In the genomic region with DNA sequence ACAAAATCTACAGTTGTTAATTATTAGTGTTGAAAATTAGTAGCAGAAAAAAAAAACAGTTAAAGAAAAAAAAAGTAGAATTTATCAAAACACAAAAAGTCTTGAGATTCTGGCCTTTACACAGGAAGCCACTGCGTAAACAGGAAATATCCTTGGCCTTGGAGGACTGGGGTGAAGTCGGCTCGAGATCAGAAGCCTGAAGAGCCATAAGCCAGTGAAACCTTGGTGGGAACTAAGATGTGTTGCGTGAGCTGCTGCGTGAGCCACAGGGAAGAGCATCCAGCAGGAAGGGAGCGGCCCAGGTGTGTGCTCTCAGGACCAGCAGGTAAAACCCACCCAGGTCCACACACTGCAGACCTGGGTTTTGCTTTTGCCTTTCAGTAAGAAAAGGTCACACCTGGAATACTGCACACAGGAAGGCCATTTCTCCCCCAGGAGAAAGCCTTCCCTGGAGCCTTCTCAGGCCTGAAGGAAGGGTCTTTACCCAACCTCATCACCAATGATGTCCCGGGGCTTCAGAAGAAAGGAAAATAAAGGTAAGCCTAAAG, we compare ENCODE assay signal across 19 mouse cellular contexts.
DNase-seq lines count a peak whose midpoint lies in the region; ATAC-seq and TF ChIP-seq lines count a peak whose summit lies in the region.
"Had no signal": no experiment of that assay in that cellular context is flagged by ENCODE, and none has a peak within 500 bp of the region (broad histone marks: within the 10 kb centered on the region; RNA-seq: fewer than 3 reads in every experiment).

No protein-coding gene starts in this region.

- H3K4me1 ChIP-seq in liver, adult 2 months (ENCODE audit: control insufficient read depth, insufficient read depth, low read length), result peaks cover 10% of the 10 kb centered on the region
- H3K4me1 ChIP-seq in neural tube, embryonic 15.5 days, result peaks cover 17% of the 10 kb centered on the region
- 0 out of 2 replicates have a peak, but pooled peaks cover 7% of the 10 kb centered on the region for H3K4me1 ChIP-seq in forebrain, embryonic 15.5 days

- H3K4me2 ChIP-seq in neural tube, embryonic 15.5 days, result no peak overlapping the region
- H3K4me2 ChIP-seq in forebrain, embryonic 15.5 days (replicated peaks), result no peak overlapping the region
- H3K4me2 ChIP-seq: limb, embryonic 15.5 days; stomach, embryonic 15.5 days had no signal

- TF ChIP-seq POLR2A in liver, adult 2 months (IDR thresholded peaks at IDR 0.05; ENCODE audit: extremely low read depth, insufficient read depth, low read length), result no peak

- no peak for ATAC-seq in neural tube, embryonic 15.5 days (ENCODE audit: low FRiP score)
- no peak for ATAC-seq in forebrain, embryonic 15.5 days (replicated peaks)
- ATAC-seq: activated CD4-positive, CD25-positive, alpha-beta regulatory T cell, adult 4 months; forebrain, embryonic 14.5 days had no signal

- H3K4me3 ChIP-seq in liver, adult 2 months (ENCODE audit: insufficient read depth, low read depth, low read length), result peak overlapping the region; percentile 38
- no peak overlapping the region for H3K4me3 ChIP-seq in neural tube, embryonic 15.5 days (replicated peaks)
- no peak overlapping the region for H3K4me3 ChIP-seq in forebrain, embryonic 15.5 days
- H3K4me3 ChIP-seq: heart, embryonic 10.5 days; limb, embryonic 15.5 days; stomach, embryonic 15.5 days had no signal

- H3K9ac ChIP-seq in liver, adult 2 months (ENCODE audit: low read depth, low read length), result peak overlapping the region; percentile 49
- H3K9ac ChIP-seq in neural tube, embryonic 15.5 days (replicated peaks), result no peak overlapping the region
- H3K9ac ChIP-seq in forebrain, embryonic 15.5 days (replicated peaks), result no peak overlapping the region
- H3K9ac ChIP-seq: limb, embryonic 15.5 days; stomach, embryonic 15.5 days had no signal

- no peaks in the 10 kb centered on the region for H3K36me3 ChIP-seq in liver, adult 2 months (ENCODE audit: control insufficient read depth, insufficient read depth, low read length)
- H3K36me3 ChIP-seq in neural tube, embryonic 15.5 days, result no peaks in the 10 kb centered on the region
- H3K36me3 ChIP-seq in forebrain, embryonic 15.5 days, result no peaks in the 10 kb centered on the region
- H3K36me3 ChIP-seq: limb, embryonic 15.5 days; stomach, embryonic 15.5 days had no signal

- no peaks in the 10 kb centered on the region for H3K9me3 ChIP-seq in neural tube, embryonic 15.5 days (replicated peaks)
- no peaks in the 10 kb centered on the region for H3K9me3 ChIP-seq in forebrain, embryonic 15.5 days
- H3K9me3 ChIP-seq: heart, embryonic 10.5 days; limb, embryonic 15.5 days; stomach, embryonic 15.5 days had no signal

- H3K27me3 ChIP-seq in liver, adult 2 months (ENCODE audit: control insufficient read depth, insufficient read depth, low read length), result no peaks in the 10 kb centered on the region
- no peaks in the 10 kb centered on the region for H3K27me3 ChIP-seq in neural tube, embryonic 15.5 days (replicated peaks)
- H3K27me3 ChIP-seq in forebrain, embryonic 15.5 days, result no peaks in the 10 kb centered on the region
- H3K27me3 ChIP-seq: limb, embryonic 15.5 days; stomach, embryonic 15.5 days had no signal

- H3K27ac ChIP-seq in liver, adult 2 months (replicated peaks; ENCODE audit: insufficient read depth, low read depth, low read length), result peak overlapping the region; percentile 73
- H3K27ac ChIP-seq in neural tube, embryonic 15.5 days (replicated peaks), result 0 out of 2 replicates have a peak overlapping the region, but pooled peaks have one; percentile 9
- H3K27ac ChIP-seq in forebrain, embryonic 15.5 days (replicated peaks), result no peak overlapping the region
- H3K27ac ChIP-seq: heart, embryonic 10.5 days; limb, embryonic 15.5 days; stomach, embryonic 15.5 days had no signal

- WGBS in liver, adult 2 months, result 67% methylated on average over 7 of the region's 7 CpGs
- WGBS in neural tube, embryonic 15.5 days, result 81% methylated on average over 7 of the region's 7 CpGs
- 91% methylated on average over 7 of the region's 7 CpGs for WGBS in forebrain, embryonic 15.5 days

- peaks cover 36% of the 10 kb centered on the region; the same call in 1 of the 2 replicates for H3K79me2 ChIP-seq in liver, adult 2 months (ENCODE audit: control insufficient read depth, insufficient read depth, low read length)

- DNase-seq in heart, adult 11 months, result peak; percentile 88
- DNase-seq in heart, adult 18-20 months, result no peak
- DNase-seq in liver, adult 2 months (ENCODE audit: extremely low read depth, low read depth, low spot score), result no peak
- no peak for DNase-seq in liver
- no peak for DNase-seq in neural tube, embryonic 10.5 days (ENCODE audit: extremely low spot score, low spot score)
- DNase-seq in adrenal gland, postnatal 36 days, result no peak
- DNase-seq: adrenal gland, postnatal 25 days; cerebellum, postnatal 10 days; gastrocnemius, postnatal 10 days; heart, postnatal 36 days; layer of hippocampus, adult 9-11 months; thymus, postnatal 25 days had no signal

- no peak for TF ChIP-seq CTCF in liver, adult 2 months (IDR thresholded peaks at IDR 0.05; ENCODE audit: low read depth, low read length)
